Mouse (Mus musculus) mature B cell (primary cell): ENCODE measurements around the gene Sall4.
"Not testable (repeated sequence)": the region's sequence is repeated elsewhere in the genome, so short reads cannot be mapped to it uniquely, and the experiment has no call there.

Experiments used
- in situ Hi-C: fragments of 300-500 bp; cut with MboI; formaldehyde crosslinking; loops from 2 replicates; pipeline ENCODE4 v1.14.3; 2019

Sall4 gene

DNA sequence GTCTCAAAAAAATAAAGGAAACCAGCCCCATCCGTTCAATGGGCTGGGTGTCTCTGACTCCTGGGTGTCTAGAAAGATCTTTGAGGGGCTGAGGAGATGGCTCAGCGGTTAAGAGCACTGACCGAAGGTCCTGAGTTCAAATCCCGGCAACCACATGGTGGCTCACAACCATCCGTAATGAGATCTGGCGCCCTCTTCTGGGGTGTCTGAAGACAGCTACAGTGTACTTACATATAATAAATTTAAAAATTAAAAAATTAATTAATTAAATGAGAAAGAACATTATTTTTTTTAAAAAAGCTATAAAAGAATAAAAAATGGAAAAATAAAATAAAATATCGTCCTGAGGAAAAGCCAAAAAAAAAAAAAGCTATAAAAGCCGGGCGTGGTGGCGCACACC is 23.3 kb downstream of the Sall4 start:
- in situ Hi-C loops = not testable (repeated sequence)

- in situ Hi-C loops = no loop called here
These were observed 25.1 kb downstream of the Sall4 start for GRCm38 (mm10) chr2:168742649-168743048.

GRCm38 (mm10) chr2:168742059-168742627 is 25.6 kb downstream of the Sall4 start, which contains the start of gene Atp9a:
Gene Atp9a, minus strand, starts transcription at chr2:168742409.
- in situ Hi-C loops = no loop called here

DNA sequence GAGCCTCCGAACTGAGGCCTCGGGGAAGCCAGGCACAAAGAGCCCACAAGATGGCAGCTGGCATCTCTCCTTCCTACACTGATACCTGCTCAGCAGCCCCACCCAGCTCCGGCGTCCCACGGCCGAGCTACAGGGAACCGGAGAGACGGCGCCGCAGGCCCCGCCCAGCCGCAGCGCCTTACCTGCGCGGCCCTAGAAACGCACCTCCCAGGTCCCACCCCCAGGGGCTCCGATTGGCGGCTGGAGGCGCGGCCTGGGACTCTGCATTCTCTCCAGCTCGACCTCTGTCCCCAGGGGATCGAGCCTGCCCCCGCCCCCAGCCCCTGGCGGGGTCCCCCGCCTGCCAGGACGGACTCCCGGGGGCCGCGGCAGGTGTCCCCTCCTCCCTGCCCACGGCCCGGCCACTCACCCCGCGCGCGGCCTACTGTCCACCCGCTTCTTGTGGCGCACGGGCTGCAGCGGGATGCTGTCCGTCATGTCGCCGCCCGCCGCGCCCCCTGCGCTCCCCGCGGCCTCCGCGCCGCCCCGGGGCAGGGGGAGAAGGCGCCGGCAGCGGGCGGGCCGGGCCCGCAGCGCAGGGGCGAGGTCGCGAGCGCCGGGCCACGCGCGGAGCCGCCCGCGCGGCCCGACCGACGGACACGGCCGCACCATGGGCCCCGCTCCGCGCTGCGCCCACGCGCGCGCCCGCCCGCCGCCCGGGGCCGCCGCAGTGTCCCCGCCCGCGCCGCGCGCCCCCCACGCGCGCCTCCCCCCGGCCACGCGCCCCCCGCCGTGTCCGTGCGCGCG is 26.3 kb downstream of the Sall4 start:
- in situ Hi-C loops = no loop called here

GRCm38 (mm10) chr2:168740496-168740895 is 27.2 kb downstream of the Sall4 start:
- in situ Hi-C loops = no loop called here

GRCm38 (mm10) chr2:168738854-168739253 is 28.9 kb downstream of the Sall4 start:
- in situ Hi-C loops = no loop called here

GRCm38 (mm10) chr2:168737878-168738277 is 29.9 kb downstream of the Sall4 start:
- in situ Hi-C loops = no loop called here

- in situ Hi-C loops = no loop called here
These were observed 33.7 kb downstream of the Sall4 start for GRCm38 (mm10) chr2:168734023-168734422.

DNA sequence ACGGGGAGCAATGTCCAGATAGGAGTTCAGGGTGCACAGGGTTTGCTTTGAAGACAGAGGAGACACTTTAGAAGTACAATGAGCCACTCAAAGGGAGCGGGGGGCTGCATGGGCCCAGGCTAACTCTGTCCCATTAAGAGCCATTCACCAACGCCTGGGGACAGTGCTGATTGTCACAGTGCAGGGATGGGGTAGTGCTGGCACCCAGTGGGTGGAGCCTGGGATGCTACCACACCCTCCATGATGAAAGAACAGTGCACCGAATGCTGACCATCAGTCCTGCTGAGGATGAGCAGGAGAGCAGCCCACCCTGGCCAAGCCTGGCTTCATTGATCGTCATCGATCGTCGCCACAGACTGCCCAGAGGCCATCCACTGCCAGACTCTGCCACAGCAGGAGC is 36.5 kb downstream of the Sall4 start:
- in situ Hi-C loops = no loop called here

DNA sequence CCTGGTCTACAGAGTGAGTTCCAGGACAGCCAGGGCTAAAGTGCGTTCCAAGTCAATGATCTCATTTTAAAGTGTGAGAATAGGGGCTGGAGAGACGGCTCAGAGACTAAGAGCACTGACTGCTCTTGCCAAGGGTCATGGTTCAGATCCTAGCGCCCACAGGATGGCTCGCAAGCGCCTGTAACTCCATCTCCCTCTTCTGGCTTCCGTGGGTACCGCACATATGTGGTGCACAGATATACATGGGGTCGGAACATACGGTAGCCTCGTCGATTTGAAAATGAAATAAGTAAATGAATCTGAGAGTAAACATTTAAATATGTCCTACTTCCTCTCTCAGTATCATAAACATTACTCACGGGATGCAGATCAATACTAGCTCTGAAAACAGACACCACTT is 38.0 kb downstream of the Sall4 start:
- in situ Hi-C loops = no loop called here

DNA sequence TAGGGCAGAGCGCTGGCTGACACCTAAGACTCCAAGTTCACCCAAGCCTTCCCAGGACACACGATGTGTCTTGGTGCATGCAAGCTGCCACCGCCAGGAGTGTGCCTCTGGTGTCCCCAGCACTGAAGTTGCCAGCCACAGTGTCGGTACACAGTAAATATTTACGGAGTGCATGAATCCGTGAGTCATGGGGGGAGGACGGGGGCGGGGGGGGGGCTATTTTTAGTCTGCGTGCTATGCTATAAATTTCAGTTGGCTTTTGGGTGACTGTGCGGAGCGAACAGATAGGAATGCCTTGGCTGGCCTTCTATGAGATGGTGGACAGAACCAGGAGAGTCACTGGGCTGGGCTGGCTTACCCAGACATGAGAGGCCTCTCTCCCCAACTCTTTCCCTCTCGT is 39.7 kb downstream of the Sall4 start:
- in situ Hi-C loops = no loop called here

GRCm38 (mm10) chr2:168726007-168726406 is 41.7 kb downstream of the Sall4 start:
- in situ Hi-C loops = no loop called here

DNA sequence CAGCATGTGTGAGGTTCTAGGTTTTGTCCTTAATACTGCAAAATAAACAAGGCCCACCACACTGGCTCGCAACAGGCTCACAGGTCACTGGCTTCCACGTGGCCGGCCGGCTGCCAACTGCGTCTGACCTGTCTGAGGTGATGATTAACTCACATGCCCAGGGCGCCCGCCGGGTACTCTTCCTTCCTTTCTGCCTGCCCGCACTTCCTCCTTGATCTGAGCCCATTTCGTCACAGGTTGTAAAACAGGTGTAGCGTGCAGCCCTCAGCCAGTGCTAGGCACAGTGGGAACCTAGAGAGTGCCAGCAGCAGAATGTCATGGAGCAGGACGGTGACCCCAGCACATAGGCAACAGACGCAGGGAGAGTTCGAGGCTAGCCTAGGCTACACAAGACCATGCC is 46.4 kb downstream of the Sall4 start:
- in situ Hi-C loops = no loop called here

GRCm38 (mm10) chr2:168719742-168720141 is 48.0 kb downstream of the Sall4 start:
- in situ Hi-C loops = no loop called here

- in situ Hi-C loops = no loop called here
These were observed 49.0 kb downstream of the Sall4 start for GRCm38 (mm10) chr2:168718735-168719134.

DNA sequence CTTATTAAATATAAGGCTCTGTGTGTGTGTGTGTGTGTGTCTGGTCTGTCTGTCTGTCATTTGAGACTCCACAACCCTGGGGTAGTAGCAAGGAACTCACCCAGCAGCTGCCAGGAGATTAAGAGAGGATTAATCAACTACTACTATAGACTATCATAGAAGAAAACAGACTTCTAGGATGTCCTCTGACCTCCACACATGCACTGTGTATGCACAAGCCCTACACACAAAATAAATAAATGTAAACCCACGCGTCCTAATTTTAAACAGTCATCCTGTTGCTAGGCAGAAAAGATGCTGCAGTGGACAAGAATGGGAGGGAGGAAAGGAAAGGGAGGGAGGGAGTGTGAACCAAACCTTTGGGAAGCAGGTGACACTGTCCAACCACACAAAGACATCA is 49.5 kb downstream of the Sall4 start:
- in situ Hi-C loops = no loop called here

- in situ Hi-C loops = no loop called here
These were observed 55.3 kb downstream of the Sall4 start for GRCm38 (mm10) chr2:168712199-168713176.

GRCm38 (mm10) chr2:168710979-168711378 is 56.8 kb downstream of the Sall4 start:
- in situ Hi-C loops = no loop called here

GRCm38 (mm10) chr2:168707766-168708165 is 60.0 kb downstream of the Sall4 start:
- in situ Hi-C loops = no loop called here

- in situ Hi-C loops = no loop called here
These were observed 65.5 kb downstream of the Sall4 start for GRCm38 (mm10) chr2:168702266-168702665.
